Mouse (Mus musculus) spleen, adult 2 months (tissue): Measurements from ENCODE around the gene Rbm47. TPM values are rescaled to one million over a fixed set of nuclear protein-coding genes. Genes with fewer than 3 reads are reported as not detected.

ENCODE experiments used
- DNase-seq, 2 experiments: peaks; one replicate each; pipeline versions ENCODE4 v3.0.0 to v3.0.0-alpha.2; 2012 to 2021; ENCODE audit warnings: low spot score in 2 of 2, low read depth in 1 of 2
- H3K27ac ChIP-seq: fragments of 200-500 bp; 2 replicates; pipeline ENCODE4 v1.5.1; 2012; ENCODE audit warnings: low read length, inconsistent platforms; ENCODE audit not compliant: insufficient read depth
- H3K27me3 ChIP-seq: fragments of 200-500 bp; 2 replicates; pipeline ENCODE4 v1.6.1; 2012; ENCODE audit warnings: mild to moderate bottlenecking, moderate library complexity, low read length, inconsistent platforms; ENCODE audit not compliant: control insufficient read depth, insufficient read depth
- H3K36me3 ChIP-seq: fragments of 200-500 bp; 2 replicates; pipeline ENCODE4 v1.6.1; 2012; ENCODE audit warnings: mild to moderate bottlenecking, low read length, inconsistent platforms; ENCODE audit not compliant: control insufficient read depth, insufficient read depth
- H3K4me1 ChIP-seq: fragments of 200-500 bp; 2 replicates; pipeline ENCODE4 v1.6.1; 2011; ENCODE audit warnings: inconsistent platforms; ENCODE audit not compliant: control insufficient read depth, insufficient read depth, insufficient read length
- H3K4me3 ChIP-seq: fragments of 200-500 bp; 2 replicates; pipeline ENCODE4 v1.5.1; 2011; ENCODE audit warnings: mild to moderate bottlenecking, inconsistent platforms; ENCODE audit not compliant: insufficient read depth, insufficient read length; ENCODE audit errors: extremely low read depth
- CTCF ChIP-seq: fragments of 200-500 bp; IDR thresholded peaks from 2 replicates; pipeline ENCODE4 v1.5.1; 2011; ENCODE audit warnings: mild to moderate bottlenecking, inconsistent platforms; ENCODE audit not compliant: insufficient read depth, insufficient read length, insufficient replicate concordance; ENCODE audit errors: extremely low read depth
- POLR2A ChIP-seq: fragments of 200-500 bp; IDR thresholded peaks from 2 replicates; pipeline ENCODE4 v1.6.1; 2011; ENCODE audit warnings: low read depth, low read length, inconsistent platforms
- WGBS: fragments of 180-500 bp; shearing (Covaris S2); methylation state at CpG from one replicate; pipeline ENCODE4 v1.1.7; 2018; 5-methylcytosine and 5-hydroxymethylcytosine counted together
- polyA plus RNA-seq: library from polyadenylated mRNA; depleted of rRNA; stranded (reverse); fragments of >200 nt; gene quantifications from 2 replicates; pipeline ENCODE4 v1.2.3, GENCODE M21; 2012; rRNA removed

The Rbm47 gene
- polyA plus RNA-seq: 10.5 and 15.7 TPM in 2 replicates

GRCm38 (mm10) chr5:66173018-66173417 is at the start of gene Rbm47:
Gene Rbm47 (minus strand): TSS chr5:66173118.
- Histone ChIP-seq H3K27me3 (no peaks in the 10 kb centered on the region), H3K36me3 (no peaks in the 10 kb centered on the region), H3K4me3 (no peak within 1 kb of the TSS), H3K4me1 (no peaks in the 10 kb centered on the region), H3K27ac (no peak within 1 kb of the TSS)
- no peak for TF ChIP-seq POLR2A
- no peak for TF ChIP-seq CTCF
- 92% methylated on average over 2 of the region's 2 CpGs for WGBS
- no peak for DNase-seq

GRCm38 (mm10) chr5:66220620-66221019 is 47.7 kb upstream of the Rbm47 start:
- DNase-seq: no peak
- no peaks in the 10 kb centered on the region for H3K36me3 ChIP-seq
- H3K27ac ChIP-seq: no peak overlapping the region
- WGBS: 89% methylated on average over 9 of the region's 9 CpGs
- TF ChIP-seq CTCF (no peak), POLR2A (no peak)
- H3K4me1 ChIP-seq: no peaks in the 10 kb centered on the region
- H3K27me3 ChIP-seq: no peaks in the 10 kb centered on the region
- H3K4me3 ChIP-seq: no peak overlapping the region

- DNase-seq: no peak
- Histone ChIP-seq H3K4me1 (no peaks in the 10 kb centered on the region), H3K4me3 (no peak overlapping the region), H3K27me3 (no peaks in the 10 kb centered on the region), H3K36me3 (no peaks in the 10 kb centered on the region), H3K27ac (no peak overlapping the region)
- TF ChIP-seq POLR2A (no peak), CTCF (no peak)
- WGBS: 69% methylated on average over 6 of the region's 6 CpGs
Observed at GRCm38 (mm10) chr5:66219692-66220091, 46.8 kb upstream of the Rbm47 start.

GRCm38 (mm10) chr5:66215569-66216277 is 42.8 kb upstream of the Rbm47 start:
- 78% methylated on average over 10 of the region's 10 CpGs for WGBS
- Histone ChIP-seq H3K4me1 (no peaks in the 10 kb centered on the region), H3K27me3 (no peaks in the 10 kb centered on the region), H3K36me3 (no peaks in the 10 kb centered on the region), H3K27ac (no peak overlapping the region), H3K4me3 (no peak overlapping the region)
- TF ChIP-seq CTCF (no peak), POLR2A (no peak)
- no peak for DNase-seq

GRCm38 (mm10) chr5:66214395-66214935 is 41.5 kb upstream of the Rbm47 start:
- H3K36me3 ChIP-seq: no peaks in the 10 kb centered on the region
- WGBS: 84% methylated on average over 7 of the region's 7 CpGs
- H3K27me3 ChIP-seq: no peaks in the 10 kb centered on the region
- H3K4me1 ChIP-seq: no peaks in the 10 kb centered on the region
- no peak overlapping the region for H3K4me3 ChIP-seq
- TF ChIP-seq POLR2A (no peak), CTCF (no peak)
- no peak for DNase-seq
- no peak overlapping the region for H3K27ac ChIP-seq

- Histone ChIP-seq H3K27me3 (no peaks in the 10 kb centered on the region), H3K4me3 (no peak overlapping the region), H3K4me1 (no peaks in the 10 kb centered on the region), H3K36me3 (no peaks in the 10 kb centered on the region), H3K27ac (no peak overlapping the region)
- TF ChIP-seq CTCF: no peak
- TF ChIP-seq POLR2A: no peak
- no peak for DNase-seq
- 80% methylated on average over 5 of the region's 5 CpGs for WGBS
Observed at GRCm38 (mm10) chr5:66209532-66210176, 36.7 kb upstream of the Rbm47 start.

- TF ChIP-seq CTCF: no peak
- no peak for TF ChIP-seq POLR2A
- no peak for DNase-seq
- H3K27ac ChIP-seq: no peak overlapping the region
- no peaks in the 10 kb centered on the region; the same call in none of the 2 replicates for H3K4me1 ChIP-seq
- H3K36me3 ChIP-seq: no peaks in the 10 kb centered on the region
- no peaks in the 10 kb centered on the region for H3K27me3 ChIP-seq
- H3K4me3 ChIP-seq: no peak overlapping the region
- WGBS: 91% methylated on average over 4 of the region's 4 CpGs
Observed at GRCm38 (mm10) chr5:66204966-66205365, 32.0 kb upstream of the Rbm47 start.
